Mouse (Mus musculus) frontal cortex, postnatal 36 days (tissue): ENCODE measurements around the gene Lyg2.

Experiments used
- DNase-seq, 2 experiments: peaks; one replicate each; pipeline ENCODE4 v3.0.0; 2022; ENCODE audit warnings: low spot score in 2 of 2

Lyg2 gene

DNA sequence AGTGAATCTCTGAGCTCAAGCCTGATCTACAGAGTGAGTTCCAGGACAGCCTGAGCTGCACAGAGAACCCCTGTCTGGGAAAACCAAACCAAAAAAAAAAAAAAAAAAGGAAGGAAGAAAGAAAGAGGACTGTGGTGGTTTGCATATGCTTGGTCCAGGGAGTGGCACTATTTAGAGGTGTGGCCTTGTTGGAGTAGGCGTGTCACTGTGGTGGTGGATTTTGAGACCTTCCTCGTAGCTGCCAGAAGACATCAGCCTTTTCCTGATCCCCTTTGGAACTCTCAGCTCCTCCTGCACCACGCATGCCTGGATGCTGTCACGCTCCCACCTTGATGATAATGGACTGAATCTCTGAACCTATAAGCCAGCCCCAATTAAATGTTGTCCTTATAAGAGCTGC, 32.9 kb downstream of the Lyg2 start:
- no peak for DNase-seq

DNA sequence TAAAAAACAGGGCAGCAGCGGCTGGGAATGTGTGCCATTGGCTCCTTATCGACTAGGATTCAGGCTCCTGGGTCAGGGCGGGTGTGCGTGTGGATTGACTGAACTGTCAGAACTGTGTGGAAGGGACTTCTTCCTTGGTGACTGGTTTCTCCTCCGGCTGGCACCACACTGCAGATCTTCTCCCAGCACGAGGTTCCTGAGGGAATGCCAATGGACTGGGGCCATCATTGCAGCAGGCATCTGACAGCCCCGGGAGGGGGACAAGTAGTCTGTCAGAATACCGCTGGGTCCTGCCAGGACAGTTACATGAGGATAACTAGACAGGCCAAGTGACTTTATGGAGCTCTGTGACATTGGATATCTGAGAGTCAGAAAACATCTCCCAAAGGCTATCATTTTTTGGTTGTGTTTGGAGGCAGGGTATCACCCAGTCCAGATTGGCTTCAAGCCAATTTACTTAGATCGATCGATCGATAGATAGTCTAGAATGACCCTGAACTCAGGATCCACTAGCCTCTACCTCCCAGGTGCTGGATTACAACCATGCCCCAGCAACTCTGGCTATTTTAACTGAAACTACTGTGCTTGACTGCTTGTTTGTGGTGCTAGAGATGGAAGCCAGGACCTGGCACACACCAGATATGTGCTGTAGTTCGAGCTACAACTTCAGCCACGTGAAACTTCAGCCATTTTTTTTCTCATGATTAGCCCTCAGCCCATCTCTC, 38.4 kb downstream of the Lyg2 start:
- no peak for DNase-seq

DNA sequence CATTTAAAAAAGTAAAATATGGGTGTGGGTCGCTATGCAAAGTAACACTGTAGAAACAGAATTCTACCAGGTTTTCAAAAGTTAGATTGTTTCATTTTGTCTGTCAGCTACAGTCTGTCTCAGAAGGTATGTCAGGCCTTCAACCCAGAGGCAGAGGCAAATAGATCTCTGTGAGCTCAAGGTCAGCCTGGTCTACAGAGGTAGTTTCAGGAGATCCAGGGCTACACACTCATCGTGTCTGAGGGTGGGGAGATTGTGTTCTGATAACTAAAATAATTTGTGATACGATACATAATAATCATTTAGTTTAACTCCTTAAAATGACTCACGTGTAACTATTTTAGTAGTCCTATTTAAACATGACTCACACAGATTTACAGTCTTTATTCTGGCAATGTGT, 43.1 kb downstream of the Lyg2 start:
- DNase-seq: no peak

GRCm38 (mm10) chr1:37872131-37873067, 43.9 kb downstream of the Lyg2 start:
- peak; percentile 76 to 82 for DNase-seq

DNA sequence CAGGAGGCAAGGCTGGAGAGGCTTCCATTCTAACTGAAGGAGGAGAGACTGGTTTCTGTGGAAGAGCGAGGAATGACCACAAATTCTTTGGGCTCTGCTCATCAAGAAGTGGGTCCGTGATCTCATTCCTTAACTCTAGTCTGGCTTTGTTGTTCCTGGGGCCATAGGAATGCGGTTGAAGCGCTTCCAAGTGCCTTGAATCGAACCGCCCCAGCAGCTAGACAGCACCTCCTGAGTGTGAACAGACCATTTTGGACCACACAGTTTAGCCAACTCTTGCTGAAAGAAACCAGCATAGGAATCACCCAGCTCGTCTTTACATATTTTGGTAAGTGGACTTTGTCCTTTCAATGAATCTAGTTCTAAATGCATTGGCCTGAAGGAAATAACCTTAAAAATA, 44.6 kb downstream of the Lyg2 start, which contains the start of gene Lipt1:
Gene Lipt1 (plus strand): TSS at position 35 of the 400 bp plus-strand sequence.
- DNase-seq: peak in 1 of 2 experiments; percentile 24

DNA sequence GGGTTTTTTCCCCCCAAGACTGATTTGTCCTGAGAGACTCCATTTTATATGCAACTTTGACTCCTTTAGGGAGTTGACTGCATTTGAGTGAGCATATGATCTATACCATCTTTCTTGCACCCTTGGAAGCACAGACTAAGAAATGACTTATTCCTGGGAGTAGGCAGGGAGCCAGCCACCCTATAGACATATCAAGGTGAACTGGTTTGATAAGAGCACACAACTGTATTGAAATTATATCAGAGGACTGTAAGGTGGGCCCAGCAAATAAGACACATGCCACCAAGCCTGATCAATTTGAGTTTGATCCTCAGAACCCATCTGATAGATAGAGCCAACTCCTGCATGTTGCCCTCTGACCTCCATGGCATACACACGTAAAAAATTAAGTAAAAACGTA, 46.9 kb downstream of the Lyg2 start:
- no peak for DNase-seq

- DNase-seq: no peak
Measured at GRCm38 (mm10) chr1:37868640-37869039, 47.7 kb downstream of the Lyg2 start.

GRCm38 (mm10) chr1:37867684-37868322, 48.5 kb downstream of the Lyg2 start:
- no peak for DNase-seq

DNA sequence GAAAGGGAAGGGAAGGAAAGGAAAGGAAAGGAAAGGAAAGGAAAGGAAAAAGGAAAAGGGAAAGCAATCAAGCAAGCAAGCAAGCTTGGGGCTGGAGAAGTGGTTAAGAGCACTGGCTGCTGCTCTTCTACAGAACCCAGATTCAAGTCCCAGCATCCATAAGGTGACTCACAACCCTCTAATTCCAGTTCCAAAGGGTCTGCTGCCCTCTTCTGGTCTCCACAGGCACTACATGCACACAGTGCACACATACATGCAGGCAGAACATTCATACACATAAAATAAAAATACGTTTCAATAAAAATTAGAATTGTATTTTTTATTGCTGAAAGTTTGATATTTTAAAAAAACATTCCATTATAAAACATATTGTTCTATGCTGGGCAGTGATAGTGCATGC, 49.2 kb downstream of the Lyg2 start:
- DNase-seq: peak in 1 of 2 experiments; percentile 13

DNA sequence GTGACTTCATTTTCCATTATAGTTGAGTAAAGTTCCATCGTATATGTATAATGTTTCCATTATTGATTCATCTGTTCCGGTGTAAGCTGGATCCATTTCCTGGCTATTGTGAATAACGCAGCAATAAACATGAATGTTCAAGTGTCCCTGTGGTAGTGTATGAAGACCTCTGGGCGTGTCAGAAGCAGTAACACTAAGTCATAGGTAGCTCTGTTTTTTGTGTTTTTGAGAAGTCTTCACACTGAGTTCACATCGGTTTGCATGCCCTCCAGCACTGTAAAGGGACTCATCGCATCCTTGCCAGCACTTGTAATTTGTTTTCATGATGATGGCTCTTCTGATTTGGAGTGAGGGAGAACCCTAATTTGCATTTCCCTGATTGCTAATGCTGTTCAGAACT, 50.0 kb downstream of the Lyg2 start, which contains the start of gene Tsga10:
Gene Tsga10 (minus strand): TSS at position 144 of the 400 bp plus-strand sequence.
- no peak for DNase-seq

DNA sequence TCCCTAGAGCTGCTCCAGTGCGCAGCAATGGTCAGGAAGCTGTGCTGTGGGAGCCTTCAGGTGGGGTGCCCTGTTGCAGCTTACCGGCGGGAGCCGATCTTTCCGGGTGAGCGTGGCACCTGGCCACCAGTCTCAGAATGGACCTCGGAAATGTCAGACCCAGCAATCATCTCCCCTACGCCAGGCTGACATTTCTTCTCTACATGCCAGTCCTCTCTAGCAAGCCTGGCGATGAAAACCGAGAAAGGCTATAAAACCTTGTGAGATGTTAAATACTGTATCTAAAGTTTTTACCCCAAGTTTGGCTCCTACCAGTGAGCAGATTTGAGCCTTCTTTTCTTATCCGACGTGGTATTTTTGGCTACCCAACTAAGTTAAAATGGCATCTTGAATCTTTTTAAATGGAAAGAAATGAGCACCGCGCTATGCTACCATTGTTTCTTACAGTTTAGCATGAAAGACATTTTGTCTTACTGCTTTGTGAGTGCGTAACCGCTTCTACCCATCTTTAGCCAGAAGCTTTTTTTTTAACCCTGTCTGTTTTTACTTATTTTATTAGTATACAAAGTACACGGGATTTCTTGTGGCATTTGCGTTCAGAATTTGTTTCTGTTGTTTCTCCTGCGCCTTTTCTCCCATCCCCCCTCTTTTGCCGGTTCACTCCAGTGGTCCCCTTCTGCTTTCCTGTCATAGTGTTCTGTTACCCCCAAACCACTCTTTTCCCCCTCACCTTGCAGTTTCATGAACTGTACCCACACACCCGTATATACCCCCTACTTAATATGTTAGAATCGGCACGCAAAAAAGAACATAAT, 50.7 kb downstream of the Lyg2 start:
- DNase-seq: peak in 1 of 2 experiments; percentile 20

DNA sequence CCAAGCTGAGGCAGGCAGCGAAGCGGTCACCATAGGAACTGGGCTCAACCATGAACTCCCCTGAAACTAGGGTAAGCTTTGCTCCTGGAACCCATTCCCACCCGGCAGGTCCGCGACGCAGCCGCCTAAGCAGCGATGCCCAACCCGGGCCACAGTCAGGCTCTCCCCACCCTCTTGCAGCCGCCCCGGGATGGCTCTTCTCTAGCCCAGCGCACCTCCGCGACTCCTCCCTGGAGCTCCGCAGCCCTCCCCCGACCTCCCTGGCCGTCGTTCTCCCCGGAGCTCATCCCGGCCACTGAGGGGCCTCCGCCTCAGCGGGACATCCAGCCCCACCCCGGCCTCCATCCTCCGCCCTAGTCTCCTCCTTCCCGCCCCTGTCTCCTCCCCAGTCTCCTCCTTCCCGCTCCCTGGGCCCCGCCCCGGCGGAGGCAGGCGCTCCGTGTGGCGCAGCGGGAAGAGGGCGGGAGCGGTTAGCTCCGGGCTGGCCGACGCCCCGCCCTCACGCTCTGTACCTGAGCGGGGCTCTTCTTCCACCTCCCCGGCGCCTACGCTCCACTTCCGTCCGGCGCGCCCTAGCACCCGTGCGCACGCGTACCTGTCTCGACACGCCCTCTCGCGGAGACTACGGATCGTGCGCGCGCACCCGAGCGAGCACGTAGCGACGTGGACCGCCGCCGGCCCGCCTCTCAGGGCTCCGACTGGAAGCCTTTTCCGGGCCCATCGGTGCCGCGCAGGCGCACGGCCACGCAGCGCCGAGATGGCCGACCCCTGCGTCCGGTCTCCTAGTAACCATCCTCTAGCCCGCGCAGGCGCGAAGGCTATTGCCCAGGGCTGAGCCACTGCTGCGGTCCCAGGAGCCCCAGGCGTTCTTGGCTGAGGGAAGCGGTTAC, 51.5 kb downstream of the Lyg2 start:
- peak; percentile 99 to 100 for DNase-seq
